Mouse (Mus musculus): ENCODE data around the gene Vangl2. TPM values are rescaled to one million over a fixed set of nuclear protein-coding genes. Genes with fewer than 3 reads are reported as not detected.

Vangl2 gene
- total RNA-seq, 2 experiments from 2014 or later, result 32.8 to 34.0 TPM

GRCm38 (mm10) chr1:172046938-172047337 is 18.7 kb upstream of the Vangl2 start:
- intact Hi-C loops (cut with DNase I), result loop anchor here (5.0 kb wide), 1 partner anchor 265 kb away; no protein-coding TSS in a partner anchor
- DNase-seq (ENCODE audit: extremely low spot score in 1 of 2, low spot score in 2 of 2), result peak in 1 of 2 experiments; percentile 77

- intact Hi-C loops (cut with DNase I), result loop anchor here (5.0 kb wide), 1 partner anchor 266 kb away; no protein-coding TSS in a partner anchor
- DNase-seq (ENCODE audit: extremely low spot score in 1 of 2, low spot score in 2 of 2), result no peak
These were observed 18.2 kb upstream of the Vangl2 start for GRCm38 (mm10) chr1:172046410-172046809.

GRCm38 (mm10) chr1:172029914-172030313 is 1.7 kb upstream of the Vangl2 start:
- intact Hi-C loops (cut with DNase I), result no loop called here
- no peak for DNase-seq (ENCODE audit: extremely low spot score in 1 of 2, low spot score in 2 of 2)

GRCm38 (mm10) chr1:172027809-172028102 is 488 bp downstream of the Vangl2 start:
- no peak for DNase-seq (ENCODE audit: extremely low spot score in 1 of 2, low spot score in 2 of 2)
- intact Hi-C loops (cut with DNase I), result no loop called here

- intact Hi-C loops (cut with DNase I), result no loop called here
- peak; percentile 71 to 92 for DNase-seq (ENCODE audit: extremely low spot score in 1 of 2, low spot score in 2 of 2)
These were observed 1.0 kb downstream of the Vangl2 start for GRCm38 (mm10) chr1:172027010-172027808.

GRCm38 (mm10) chr1:172026201-172026901 is 1.9 kb downstream of the Vangl2 start:
- intact Hi-C loops (cut with DNase I), result no loop called here
- no peak for DNase-seq (ENCODE audit: extremely low spot score in 1 of 2, low spot score in 2 of 2)

GRCm38 (mm10) chr1:172025201-172025904 is 2.9 kb downstream of the Vangl2 start:
- intact Hi-C loops (cut with DNase I), result no loop called here
- no peak for DNase-seq (ENCODE audit: extremely low spot score in 1 of 2, low spot score in 2 of 2)

- intact Hi-C loops (cut with DNase I), result no loop called here
- no peak for DNase-seq (ENCODE audit: extremely low spot score in 1 of 2, low spot score in 2 of 2)
These were observed 3.9 kb downstream of the Vangl2 start for GRCm38 (mm10) chr1:172024140-172024895.

- intact Hi-C loops (cut with DNase I), result loop anchor here (10.0 kb wide), 1 partner anchor 345 kb away; no protein-coding TSS in a partner anchor
- DNase-seq (ENCODE audit: extremely low spot score in 1 of 2, low spot score in 2 of 2), result no peak
These were observed 8.3 kb downstream of the Vangl2 start for GRCm38 (mm10) chr1:172019863-172020521.

GRCm38 (mm10) chr1:172019339-172019738 is 8.9 kb downstream of the Vangl2 start:
- DNase-seq (ENCODE audit: extremely low spot score in 1 of 2, low spot score in 2 of 2), result no peak
- intact Hi-C loops (cut with DNase I), result loop anchor here (10.0 kb wide), 1 partner anchor 345 kb away; no protein-coding TSS in a partner anchor

GRCm38 (mm10) chr1:172018336-172019311 is 9.6 kb downstream of the Vangl2 start:
- no peak for DNase-seq (ENCODE audit: extremely low spot score in 1 of 2, low spot score in 2 of 2)
- intact Hi-C loops (cut with DNase I), result loop anchor here (10.0 kb wide), 1 partner anchor 344 kb away; no protein-coding TSS in a partner anchor

- no peak for DNase-seq (ENCODE audit: extremely low spot score in 1 of 2, low spot score in 2 of 2)
- intact Hi-C loops (cut with DNase I), result loop anchor here (10.0 kb wide), 1 partner anchor 343 kb away; no protein-coding TSS in a partner anchor
These were observed 10.7 kb downstream of the Vangl2 start for GRCm38 (mm10) chr1:172017517-172018070.

GRCm38 (mm10) chr1:172016660-172017516 is 11.4 kb downstream of the Vangl2 start:
- intact Hi-C loops (cut with DNase I), result loop anchor here (10.0 kb wide), 1 partner anchor 342 kb away; no protein-coding TSS in a partner anchor
- DNase-seq (ENCODE audit: extremely low spot score in 1 of 2, low spot score in 2 of 2), result no peak

GRCm38 (mm10) chr1:172016031-172016430 is 12.2 kb downstream of the Vangl2 start:
- intact Hi-C loops (cut with DNase I), result loop anchor here (10.0 kb wide), 1 partner anchor 341 kb away; no protein-coding TSS in a partner anchor

GRCm38 (mm10) chr1:172015312-172015939 is 12.8 kb downstream of the Vangl2 start:
- intact Hi-C loops (cut with DNase I), result loop anchor here (10.0 kb wide), 1 partner anchor 341 kb away; no protein-coding TSS in a partner anchor
- DNase-seq (ENCODE audit: extremely low spot score in 1 of 2, low spot score in 2 of 2), result no peak

More at GRCm38 (mm10) chr1:172016031-172016430, 12.2 kb downstream of the Vangl2 start:
- no peak for DNase-seq (ENCODE audit: extremely low spot score in 1 of 2, low spot score in 2 of 2)
